Mouse (Mus musculus) adipocyte (in vitro differentiated cells): Measurements from ENCODE around the gene 4921509C19Rik.
"Not testable (repeated sequence)": the region's sequence is repeated elsewhere in the genome, so short reads cannot be mapped to it uniquely, and the experiment has no call there.

Experiments
- DNase-seq: peaks from one replicate; pipeline ENCODE4 v3.0.0-alpha.2; 2016; ENCODE audit warnings: low spot score

The 4921509C19Rik gene

GRCm38 (mm10) chr2:151476053-151476452 is at the start of gene 4921509C19Rik:
4921509C19Rik (minus strand) TSS chr2:151476153.
- not testable (repeated sequence) for DNase-seq

- no peak for DNase-seq
Measured at GRCm38 (mm10) chr2:151525520-151525919, 49.6 kb upstream of the 4921509C19Rik start.

- no peak for DNase-seq
Measured at GRCm38 (mm10) chr2:151524324-151525041, 48.5 kb upstream of the 4921509C19Rik start.

- no peak for DNase-seq
Measured at GRCm38 (mm10) chr2:151519000-151519399, 43.0 kb upstream of the 4921509C19Rik start.

- peak; percentile 42 for DNase-seq
Measured at GRCm38 (mm10) chr2:151513525-151514285, 37.8 kb upstream of the 4921509C19Rik start.

- DNase-seq: peak; percentile 82
Measured at GRCm38 (mm10) chr2:151512199-151512598, 36.2 kb upstream of the 4921509C19Rik start.

GRCm38 (mm10) chr2:151504226-151504625 is 28.3 kb upstream of the 4921509C19Rik start:
- DNase-seq: no peak

- DNase-seq: no peak
Measured at GRCm38 (mm10) chr2:151500442-151501007, 24.6 kb upstream of the 4921509C19Rik start.

GRCm38 (mm10) chr2:151498358-151498757 is 22.4 kb upstream of the 4921509C19Rik start:
- DNase-seq: no peak

GRCm38 (mm10) chr2:151494035-151494803 is 18.3 kb upstream of the 4921509C19Rik start, which contains the start of gene Nsfl1c:
Nsfl1c (plus strand) TSS chr2:151494182.
- DNase-seq: peak; percentile 95

GRCm38 (mm10) chr2:151486496-151486895 is 10.5 kb upstream of the 4921509C19Rik start:
- DNase-seq: no peak

GRCm38 (mm10) chr2:151434971-151435370 is 41.0 kb downstream of the 4921509C19Rik start:
- DNase-seq: peak; percentile 28

GRCm38 (mm10) chr2:151434203-151434602 is 41.8 kb downstream of the 4921509C19Rik start:
- peak; percentile 23 for DNase-seq
